Mouse (Mus musculus): Measurements from ENCODE around the gene Cpsf7.
"Not testable (repeated sequence)": the region's sequence is repeated elsewhere in the genome, so short reads cannot be mapped to it uniquely, and the experiment has no call there.

Cpsf7 gene

DNA sequence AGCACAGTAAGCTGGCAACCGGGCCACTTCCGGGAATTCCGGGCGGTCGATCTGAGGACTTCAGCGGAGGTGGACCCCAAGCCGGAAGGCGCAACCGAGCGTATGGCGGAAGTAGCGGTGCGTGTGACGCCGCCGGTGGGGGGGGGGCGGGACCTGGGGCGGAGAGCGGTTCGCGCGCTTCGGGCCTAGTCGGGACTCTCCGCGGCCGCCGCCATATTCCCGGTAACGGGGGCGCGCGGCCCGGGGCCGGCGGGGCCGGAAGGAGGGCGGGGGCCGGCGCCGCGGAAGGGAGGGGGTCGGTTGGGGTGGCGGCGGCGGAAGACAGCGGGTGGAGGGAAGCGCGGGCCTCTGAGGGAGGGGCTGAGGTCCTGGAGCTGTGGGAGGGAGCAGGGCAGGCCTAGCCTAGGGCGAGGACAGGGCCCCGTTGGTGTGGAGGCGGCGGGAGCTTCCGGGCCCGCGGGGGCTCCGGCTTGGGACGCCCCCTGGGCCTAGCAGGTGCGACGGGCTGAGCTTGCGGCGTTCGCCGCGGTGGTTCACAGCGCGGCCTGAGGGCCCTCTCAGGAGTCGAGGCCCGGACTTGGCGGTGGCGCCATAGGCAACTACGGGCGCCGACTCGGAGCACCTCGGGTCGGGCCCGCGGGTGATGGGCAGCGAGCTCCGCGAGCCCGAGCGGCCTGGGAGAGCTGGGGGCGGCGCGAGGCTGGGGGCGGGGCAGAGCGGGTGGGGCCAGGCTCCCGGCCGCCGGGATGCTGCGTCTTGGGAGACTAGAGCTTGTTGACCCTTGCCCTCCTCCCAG, at the start of gene Cpsf7:
Gene Cpsf7 (plus strand): TSS at position 161 of the 796 bp plus-strand sequence.
- peak; percentile 88 for DNase-seq (ENCODE audit: low spot score)

DNA sequence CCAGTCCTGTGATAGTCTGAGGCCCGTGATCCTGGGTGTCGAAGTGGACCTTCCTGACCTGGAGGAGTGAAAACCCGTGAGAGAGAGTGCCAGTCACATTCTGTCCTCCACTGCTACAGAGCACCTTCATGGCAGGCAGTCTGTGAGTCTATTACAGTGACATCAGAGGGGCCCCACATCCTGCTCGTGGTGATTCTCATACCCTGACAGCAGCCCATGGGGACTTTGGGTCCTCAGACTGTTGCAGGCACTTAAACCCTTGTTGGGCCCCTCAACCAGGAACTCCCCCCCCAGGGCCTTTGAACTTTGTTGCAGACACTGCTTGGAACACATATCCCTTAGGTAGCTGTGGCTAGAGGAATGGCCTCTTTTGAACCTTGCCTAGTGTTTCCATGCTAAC, 45.5 kb upstream of the Cpsf7 start:
- DNase-seq (ENCODE audit: low spot score): no peak

DNA sequence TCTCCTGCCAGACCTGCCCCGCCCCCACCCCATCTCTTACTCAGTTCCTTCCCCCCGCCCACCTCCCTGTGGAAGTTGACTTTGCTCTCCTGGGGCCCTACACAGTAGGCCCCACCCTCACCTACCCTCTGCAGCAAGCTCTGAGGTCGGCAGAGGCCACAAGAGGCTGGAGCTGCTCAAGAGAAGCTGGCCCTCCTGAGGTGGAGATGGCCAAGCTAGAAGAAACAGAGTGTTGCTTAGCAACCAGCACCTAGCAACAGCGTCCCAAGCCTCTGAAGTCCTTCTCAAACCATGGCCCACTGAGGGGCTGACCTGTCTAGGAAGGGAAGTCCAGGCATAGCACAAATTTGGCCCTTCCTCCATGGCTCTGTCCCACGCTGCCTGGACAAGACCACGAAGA, 42.4 kb upstream of the Cpsf7 start, which contains the start of gene Ppp1r32:
Gene Ppp1r32 (minus strand): TSS at position 226 of the 400 bp plus-strand sequence.
- DNase-seq (ENCODE audit: low spot score): peak; percentile 78

DNA sequence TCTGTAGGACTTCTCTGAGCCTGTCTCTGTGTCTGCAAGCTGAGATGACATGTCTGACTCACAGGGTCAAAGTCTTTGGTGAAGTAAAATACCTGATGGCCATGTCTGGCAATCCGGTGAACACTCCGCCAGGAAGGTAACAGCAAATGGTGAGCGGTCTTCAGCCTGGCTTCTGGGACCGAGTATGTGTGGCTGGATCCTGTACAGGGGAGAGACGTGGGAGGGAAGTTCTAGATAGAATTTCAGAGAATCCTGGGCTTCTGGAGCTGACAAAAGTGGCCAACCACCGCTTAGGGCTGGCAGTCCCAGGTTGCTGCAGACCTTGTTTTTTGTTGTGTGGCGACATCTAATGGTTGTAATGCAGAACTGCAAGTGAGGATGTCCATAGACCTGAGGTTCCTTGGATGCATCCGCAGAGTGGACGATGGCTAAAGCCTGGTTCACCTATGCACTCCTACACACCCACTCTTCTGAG, 38.8 kb upstream of the Cpsf7 start:
- DNase-seq (ENCODE audit: low spot score): peak; percentile 71

DNA sequence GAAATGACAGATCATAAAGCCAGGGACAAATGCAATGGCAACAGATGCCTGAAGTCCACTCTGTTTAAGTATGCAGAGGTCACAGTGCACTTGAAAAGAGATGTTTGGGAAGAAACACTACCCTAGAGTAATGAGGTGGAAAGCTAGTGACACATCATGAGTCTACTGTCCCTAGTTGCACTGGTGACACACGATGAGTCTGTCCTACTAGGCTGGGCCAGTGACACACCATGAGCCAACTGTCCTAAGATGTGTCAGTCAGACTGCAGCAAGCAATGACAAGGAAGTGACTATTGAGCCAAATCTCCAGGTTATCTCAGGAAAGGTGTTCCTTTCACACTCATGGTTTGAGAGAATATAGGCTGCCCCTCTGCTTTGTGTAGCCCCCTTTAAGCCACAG, 29.4 kb upstream of the Cpsf7 start:
- no peak for DNase-seq (ENCODE audit: low spot score)

DNA sequence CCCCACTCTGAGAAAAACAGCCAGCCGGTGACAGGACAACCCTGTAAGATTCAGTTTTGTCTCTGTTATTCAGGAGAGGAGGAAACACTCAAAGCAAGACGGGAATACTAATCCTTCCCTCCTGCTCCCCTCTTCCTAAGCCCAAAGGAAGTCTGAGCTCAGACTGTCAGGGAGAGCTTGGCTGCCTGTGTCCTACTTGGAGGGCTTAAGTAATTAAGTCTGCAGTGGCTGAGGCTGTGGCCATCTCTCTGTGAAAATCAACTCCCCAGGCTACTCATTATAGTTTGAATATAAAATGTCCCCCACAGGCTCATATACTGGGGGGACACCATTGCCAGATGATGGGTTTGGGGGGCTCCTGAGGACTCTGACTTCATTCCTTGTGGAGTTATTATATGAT, 28.1 kb upstream of the Cpsf7 start:
- no peak for DNase-seq (ENCODE audit: low spot score)

DNA sequence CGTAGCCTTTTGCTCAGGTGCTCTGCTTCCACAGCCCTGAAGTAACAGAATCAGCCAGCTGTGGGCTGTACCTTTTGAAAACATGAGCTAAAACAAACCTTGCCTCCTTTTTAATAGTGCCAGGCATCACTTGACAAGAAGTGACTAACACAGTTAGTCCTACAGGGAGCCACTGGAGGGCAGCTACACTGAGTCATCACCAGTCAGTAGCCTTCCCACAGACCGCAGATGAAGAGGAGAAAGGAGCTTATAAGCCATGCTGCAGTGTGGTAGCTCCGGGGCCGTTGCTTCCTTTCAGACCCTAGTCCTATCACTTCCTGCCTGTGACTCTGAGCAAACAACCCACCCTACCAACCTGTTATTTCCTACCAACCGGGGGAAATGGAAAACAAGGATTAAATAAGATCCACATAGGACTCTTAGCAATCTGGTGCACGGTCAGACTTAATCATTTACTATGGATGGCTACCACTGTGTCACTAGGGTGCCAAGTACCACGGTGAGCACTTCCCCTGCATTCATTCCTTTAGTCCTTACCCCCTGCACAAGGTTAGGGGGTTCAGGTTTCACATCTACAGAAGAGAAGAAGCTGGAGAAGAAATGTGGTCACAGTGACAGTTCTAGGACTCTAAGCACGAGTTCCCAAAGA, 27.4 kb upstream of the Cpsf7 start:
- peak; percentile 44 for DNase-seq (ENCODE audit: low spot score)

DNA sequence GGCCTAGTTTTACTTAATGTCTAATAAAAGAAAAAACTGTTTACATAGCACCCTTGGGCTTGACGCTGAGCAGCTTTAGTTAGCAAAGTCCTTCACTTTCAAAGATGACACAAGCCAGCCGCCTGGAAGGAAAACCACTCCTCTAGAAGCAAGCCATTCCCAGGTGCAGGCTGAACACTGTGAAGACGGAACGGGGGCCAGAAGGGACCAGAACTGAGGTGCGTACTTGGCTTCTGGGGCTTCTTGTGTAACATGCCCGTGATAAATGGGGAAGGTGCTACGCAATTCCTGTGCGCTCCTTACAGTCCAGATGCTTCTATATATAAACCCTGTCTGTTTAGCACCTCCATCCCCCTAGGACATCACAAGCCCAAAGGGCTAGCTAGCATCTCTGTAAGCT, 24.5 kb upstream of the Cpsf7 start:
- no peak for DNase-seq (ENCODE audit: low spot score)

DNA sequence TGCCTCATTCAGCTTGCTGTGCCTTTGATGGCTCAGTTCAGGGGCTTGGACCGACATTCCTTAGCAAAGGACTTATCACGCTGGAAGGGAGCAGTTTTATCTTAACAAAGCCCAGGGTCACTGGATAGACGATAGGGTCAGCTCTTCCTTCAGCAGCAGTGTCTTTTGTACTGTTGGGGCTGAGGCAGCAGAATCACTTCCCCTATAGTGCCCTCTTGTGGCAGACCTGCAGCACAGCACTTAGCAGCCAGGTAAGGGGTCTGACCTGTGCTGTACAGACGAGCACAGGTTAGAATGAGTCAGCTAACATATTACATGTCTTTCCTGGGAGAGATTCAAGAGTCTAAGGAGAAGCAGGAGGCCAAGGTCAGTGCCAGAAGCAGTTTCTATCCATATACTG, 22.5 kb upstream of the Cpsf7 start:
- DNase-seq (ENCODE audit: low spot score): peak; percentile 53

DNA sequence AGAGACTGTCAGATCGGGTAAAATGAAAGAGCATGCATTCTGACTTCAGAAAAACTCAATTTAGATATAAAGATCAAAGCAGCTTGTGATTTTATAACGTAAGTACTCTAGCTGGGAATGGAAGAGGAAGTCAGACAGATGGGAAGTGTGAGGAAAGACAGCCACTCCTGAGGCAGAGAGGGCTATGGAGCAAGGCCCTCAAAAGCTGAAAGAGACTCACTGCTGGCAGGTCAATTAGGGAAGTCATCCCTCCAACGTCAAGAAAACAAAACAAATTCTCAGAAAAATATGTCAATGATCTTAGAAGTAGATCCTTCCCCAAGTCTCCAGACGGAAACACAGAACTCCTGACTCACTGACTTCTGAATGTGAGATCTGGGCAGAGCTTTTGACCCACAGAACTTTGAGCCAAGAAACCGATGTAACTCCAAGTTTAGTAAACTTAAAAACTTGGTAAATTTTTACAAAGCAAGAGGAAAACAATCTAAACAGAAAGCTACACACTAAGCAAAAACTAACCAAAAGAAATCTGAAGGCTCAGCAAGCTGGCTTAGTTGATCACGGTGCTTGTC, 14.2 kb upstream of the Cpsf7 start:
- DNase-seq (ENCODE audit: low spot score): no peak

DNA sequence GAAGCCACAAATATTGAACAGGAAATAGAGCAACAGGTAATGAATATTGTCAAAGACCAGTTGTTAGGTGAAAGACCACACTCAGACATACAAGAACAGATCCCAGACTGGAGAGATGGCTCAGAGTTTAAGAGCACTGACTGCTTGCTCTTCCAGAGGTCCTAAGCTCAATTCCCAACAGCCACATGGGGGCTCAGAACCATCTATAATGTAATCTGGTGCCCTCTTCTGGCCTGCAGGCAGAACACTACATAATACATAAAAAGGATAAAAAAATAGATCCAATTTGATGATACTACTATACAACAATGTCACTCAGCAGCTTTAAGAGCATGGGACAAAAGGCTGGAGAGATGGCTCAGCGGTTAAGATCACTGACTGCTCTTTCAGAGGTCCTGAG, 4.7 kb upstream of the Cpsf7 start:
- DNase-seq (ENCODE audit: low spot score): peak; percentile 38

DNA sequence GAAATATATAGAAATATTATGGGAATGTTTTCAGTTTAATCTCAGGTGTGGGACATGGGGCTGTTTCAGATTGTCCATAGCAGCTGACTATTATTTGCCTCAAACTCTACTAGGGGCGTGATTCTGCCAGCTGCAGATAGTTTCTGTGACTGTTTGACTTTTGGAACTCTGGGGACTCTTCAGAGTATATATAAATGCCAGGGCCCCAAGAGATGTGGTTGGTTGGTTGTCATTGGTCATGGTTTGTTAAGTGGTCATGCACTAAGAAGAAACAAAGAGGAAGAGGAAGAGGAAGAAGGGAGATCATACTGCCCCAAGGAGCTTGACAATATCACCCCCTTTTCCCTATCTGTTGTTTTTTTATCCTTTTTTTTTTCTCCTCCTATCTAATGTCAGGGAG, 3.1 kb upstream of the Cpsf7 start:
- DNase-seq (ENCODE audit: low spot score): no peak

DNA sequence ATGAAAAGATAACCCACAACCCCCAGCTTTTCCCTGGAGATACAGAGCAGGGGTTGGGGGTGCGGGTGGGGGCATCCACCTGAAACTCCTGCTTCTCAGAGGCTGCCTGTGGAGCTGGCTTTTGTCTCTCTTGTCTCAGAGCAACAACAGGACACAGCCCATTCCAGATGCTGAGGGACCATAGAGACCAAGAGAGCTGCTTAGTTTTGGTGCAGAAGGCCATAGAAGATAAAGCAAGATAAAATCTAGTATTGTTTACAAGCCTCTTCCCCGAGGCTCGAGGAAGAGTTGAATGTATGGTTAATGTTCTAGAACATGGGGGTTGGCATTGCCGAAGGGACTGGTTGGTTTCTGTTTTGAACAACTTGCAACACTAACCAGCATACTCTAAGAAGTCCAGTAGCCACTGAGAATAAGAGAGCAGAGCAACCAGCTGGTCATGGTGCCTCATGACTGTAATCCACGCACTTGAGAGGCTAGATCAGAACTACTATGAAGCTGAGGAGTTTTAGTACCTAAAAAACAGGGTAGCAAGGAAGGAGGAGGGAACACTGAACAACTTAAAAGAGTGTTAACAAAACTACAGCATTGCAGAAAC, 1.5 kb upstream of the Cpsf7 start:
- DNase-seq (ENCODE audit: low spot score): peak; percentile 7

DNA sequence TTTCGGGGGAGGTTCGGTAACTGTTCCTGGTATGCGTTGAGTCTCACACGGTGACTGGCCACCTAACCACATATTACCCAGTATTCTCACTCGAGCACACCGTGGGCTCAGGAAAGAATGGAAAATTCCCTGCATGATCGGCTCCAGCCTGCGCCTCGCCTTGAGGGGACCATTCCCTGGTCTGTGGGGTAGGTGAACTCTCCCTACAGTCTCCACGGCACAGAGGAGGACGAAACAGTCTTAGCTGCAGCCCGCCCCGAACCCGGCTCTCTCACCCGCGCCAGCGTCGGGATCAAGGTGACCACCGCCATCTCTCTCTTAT, 321 bp upstream of the Cpsf7 start:
- no peak for DNase-seq (ENCODE audit: low spot score)

DNA sequence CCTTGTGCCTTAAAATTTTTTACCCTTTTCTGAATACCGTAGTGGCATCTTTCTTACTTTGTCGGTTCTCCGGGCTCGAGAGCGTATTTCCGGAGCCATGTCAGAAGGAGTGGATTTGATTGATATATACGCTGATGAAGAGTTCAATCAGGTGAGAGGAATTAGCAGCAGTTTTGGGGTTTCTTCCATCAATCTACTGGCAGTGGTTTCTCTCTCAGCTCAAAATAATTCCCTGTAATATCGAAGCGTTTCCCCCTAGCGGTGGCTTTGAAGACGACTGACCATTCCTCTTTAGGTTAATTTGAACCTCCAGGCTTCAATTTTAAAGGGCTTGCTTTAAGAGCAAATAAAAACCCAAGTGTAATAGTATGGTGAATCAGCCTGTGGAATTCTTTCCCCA, 844 bp downstream of the Cpsf7 start, which contains the start of gene Sdhaf2:
Gene Sdhaf2 (minus strand): TSS at position 233 of the 400 bp plus-strand sequence.
- DNase-seq (ENCODE audit: low spot score): peak; percentile 71

DNA sequence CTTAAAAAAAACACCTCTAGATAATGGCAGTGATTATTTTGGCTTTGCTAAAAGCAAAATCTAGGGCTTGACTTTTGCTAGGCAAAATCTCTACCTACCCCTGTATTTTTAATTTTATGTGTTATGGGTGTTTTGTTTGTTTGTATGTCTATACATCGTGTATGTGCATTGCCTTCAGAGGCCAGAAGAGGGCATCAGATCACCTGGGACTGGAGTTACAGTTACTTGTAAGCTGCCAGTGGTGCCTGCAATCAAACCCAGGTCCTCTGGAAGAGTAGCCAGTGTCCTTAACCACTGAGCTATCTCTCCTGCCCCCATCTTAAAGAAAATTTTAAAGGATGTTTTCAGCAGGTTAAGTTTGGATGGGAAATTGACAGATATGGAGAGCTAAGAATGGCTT, 5.0 kb downstream of the Cpsf7 start:
- DNase-seq (ENCODE audit: low spot score): no peak

DNA sequence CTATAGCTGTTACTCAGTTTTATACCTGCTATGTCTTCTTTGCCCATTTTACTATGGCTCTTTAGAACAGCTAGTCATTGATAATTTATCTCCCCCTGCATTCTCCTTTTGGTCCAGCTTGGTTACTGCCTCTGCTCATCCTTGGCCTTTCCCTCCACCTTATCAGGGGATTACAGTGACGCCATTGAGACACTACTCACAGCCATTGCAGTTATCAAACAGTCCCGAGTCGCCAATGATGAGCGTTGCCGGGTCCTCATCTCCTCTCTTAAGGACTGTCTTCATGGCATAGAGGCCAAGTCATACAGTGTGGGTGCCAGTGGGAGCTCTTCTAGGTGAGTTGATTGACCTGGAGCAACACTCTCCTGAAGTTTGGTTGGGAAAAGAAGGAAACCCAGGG, 14.4 kb downstream of the Cpsf7 start:
- no peak for DNase-seq (ENCODE audit: low spot score)

DNA sequence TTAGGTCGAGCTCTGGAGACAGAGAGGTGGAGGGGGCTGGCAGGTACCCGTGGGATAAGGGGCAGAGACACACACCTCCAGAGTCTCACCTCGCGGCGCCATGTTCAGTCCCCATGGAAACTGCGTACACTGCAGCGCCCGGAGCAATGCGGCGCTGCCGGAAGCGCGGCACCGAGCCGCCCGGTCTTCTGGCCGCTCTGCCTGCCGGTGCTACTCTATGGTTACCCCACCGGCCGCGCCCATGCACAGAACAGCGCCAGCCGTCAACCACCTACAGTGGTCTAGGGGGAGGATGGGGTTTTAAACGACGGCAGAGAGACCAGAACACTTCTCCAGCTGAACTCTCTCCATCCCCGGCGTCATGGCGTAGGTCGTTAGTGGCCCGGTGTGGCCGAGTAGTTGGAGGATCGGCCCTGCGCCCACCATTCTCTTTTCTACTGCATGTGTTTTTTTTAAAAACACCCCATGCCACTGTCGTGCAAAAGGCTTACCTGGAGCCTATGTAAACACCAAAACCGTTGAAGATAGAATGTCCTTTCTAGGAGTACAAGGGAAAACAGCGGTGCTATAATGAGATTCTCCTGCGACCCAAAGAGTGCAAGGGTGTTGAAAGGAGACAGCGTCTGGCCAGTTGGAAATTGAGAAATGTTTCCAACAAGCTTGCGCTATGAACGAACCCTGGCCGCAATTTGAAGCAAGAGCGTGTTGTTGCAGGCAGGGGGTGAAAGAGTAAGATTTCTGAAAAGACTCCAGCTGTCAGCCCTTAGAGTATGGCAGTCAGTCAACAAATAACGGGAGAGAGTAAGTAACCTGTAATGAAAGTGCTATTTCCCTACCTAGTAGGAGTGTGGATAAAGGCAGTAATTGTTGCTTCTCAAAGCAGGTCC, 30.8 kb downstream of the Cpsf7 start, which contains the start of gene Tmem216:
Gene Tmem216 (minus strand): TSS at position 615 of the 887 bp plus-strand sequence.
- peak; percentile 74 for DNase-seq (ENCODE audit: low spot score)

DNA sequence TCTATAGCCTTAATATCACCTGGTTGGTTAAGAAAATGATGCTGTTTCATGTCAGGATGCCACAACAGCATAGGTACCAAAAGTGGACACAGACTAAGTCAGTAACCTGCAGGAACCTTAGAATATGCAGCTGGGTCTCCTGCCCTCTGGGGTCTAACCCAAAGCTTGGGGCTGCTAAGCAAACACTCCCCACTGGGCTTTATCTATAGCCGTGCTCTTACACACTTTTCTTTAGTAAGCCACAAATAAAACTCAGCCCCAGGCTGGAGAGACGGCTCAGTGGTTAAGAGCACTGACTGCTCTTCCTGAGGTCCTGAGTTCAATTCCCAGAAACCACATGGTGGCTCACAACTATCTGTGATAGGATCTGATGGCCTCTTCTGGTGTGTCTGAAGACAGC, 31.9 kb downstream of the Cpsf7 start:
- DNase-seq (ENCODE audit: low spot score): no peak

DNA sequence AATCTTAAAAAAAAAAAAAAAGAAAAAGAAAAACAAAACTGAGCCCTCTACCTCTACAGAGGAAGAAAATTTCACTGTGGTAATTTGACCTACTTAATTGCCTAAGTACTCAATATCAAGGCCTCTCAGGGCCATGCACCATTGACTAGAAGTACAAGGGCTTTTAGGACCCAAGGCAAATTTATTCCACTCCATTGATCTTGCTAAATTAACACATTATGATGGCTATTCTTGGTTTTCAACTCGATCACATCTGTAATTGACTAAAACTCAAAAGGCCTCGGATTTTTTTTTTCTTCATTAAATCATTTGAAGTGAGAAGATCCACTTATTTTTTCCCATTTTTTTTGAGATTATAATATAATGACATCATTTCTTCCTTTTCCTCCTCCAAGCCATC, 32.4 kb downstream of the Cpsf7 start:
- DNase-seq (ENCODE audit: low spot score): no peak

DNA sequence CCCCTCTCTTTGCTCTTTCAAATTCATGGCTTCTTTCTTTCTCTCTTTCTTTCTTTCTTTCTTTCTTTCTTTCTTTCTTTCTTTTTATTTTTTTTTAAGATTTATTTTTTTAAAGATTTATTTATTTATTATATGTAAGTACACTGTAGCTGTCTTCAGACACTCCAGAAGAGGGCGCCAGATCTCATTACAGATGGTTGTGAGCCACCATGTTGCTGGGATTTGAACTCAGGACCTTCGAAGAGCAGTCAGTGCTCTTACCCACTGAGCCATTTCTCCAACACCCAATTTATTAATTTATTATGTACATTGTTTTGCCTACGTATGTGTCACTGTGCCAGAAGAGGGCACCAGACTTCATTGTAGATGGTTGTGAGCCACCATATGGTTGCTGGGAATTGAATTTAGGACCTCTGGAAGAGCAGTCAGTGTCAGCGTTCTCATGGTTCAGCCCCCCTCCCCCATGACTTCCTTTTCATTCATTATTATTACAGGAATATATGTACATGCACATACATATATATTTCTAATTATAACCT, 32.8 kb downstream of the Cpsf7 start:
- not testable (repeated sequence) for DNase-seq (ENCODE audit: low spot score)

All from MN1 (cell line).